Comparison of ENCODE assay signal across 8 mouse cellular contexts in the genomic region with DNA sequence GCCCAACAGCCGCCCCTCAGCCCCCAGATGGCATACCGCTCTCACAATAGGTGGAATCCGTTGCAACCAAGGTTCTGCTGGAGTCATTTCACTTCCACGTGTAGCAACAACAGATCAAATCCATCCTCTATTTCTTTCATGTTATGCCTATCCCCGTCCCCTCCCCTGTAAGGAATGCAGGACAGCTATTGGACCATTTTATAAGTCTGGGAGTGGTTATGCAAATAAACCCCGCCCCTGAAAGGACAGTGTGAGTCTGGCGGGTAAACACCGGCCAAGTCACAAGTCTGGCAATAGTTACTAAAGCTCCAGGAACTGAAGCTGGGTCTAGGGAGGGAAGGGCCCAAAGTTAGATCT. TPM values are rescaled to one million over a fixed set of nuclear protein-coding genes. Genes with fewer than 3 reads are reported as not detected.
DNase-seq lines count a peak whose midpoint lies in the region; ATAC-seq and TF ChIP-seq lines count a peak whose summit lies in the region.

A gene (minus strand): TSS at position 152 of the 357 bp plus-strand sequence.

- 18% methylated on average over 8 of the region's 8 CpGs for WGBS in heart, embryonic 14.5 days
- 13% methylated on average over 8 of the region's 8 CpGs for WGBS in kidney, postnatal 0 days
- 13% methylated on average over 8 of the region's 8 CpGs for WGBS in stomach, embryonic 16.5 days

- H3K9ac ChIP-seq in heart, embryonic 14.5 days (ENCODE audit: low read length), result no peak within 1 kb of the TSS
- no peak within 1 kb of the TSS for H3K9ac ChIP-seq in kidney, postnatal 0 days (ENCODE audit: low read depth, low read length)
- H3K9ac ChIP-seq in stomach, embryonic 16.5 days (ENCODE audit: low read length), result no peak within 1 kb of the TSS

- DNase-seq in 3T3-L1 (ENCODE audit: low read depth, low spot score) (peak; percentile 93), adipocyte (ENCODE audit: low spot score) (peak; percentile 89)
- DNase-seq in fat pad, adult 2 months (ENCODE audit: extremely low read depth, low read depth, low spot score), result peak; percentile 33
- peak; percentile 86 for DNase-seq in kidney, postnatal 0 days (ENCODE audit: low spot score)
- peak; percentile 65 for DNase-seq in lung, postnatal 36 days
- DNase-seq in frontal cortex, adult 2 months (ENCODE audit: extremely low spot score in 1 of 2, low spot score in 1 of 2), result no peak

- peak within 1 kb of the TSS; percentile 56 for H3K4me2 ChIP-seq in heart, embryonic 14.5 days (ENCODE audit: low read length)
- H3K4me2 ChIP-seq in kidney, postnatal 0 days (ENCODE audit: low read length), result peak within 1 kb of the TSS; percentile 36
- H3K4me2 ChIP-seq in stomach, embryonic 16.5 days (ENCODE audit: low read depth, low read length), result peak within 1 kb of the TSS; percentile 39

- peak within 1 kb of the TSS; percentile 20 to 27 for H3K4me3 ChIP-seq in heart, embryonic 14.5 days (ENCODE audit: control insufficient read depth in 1 of 2, insufficient read depth in 1 of 2, low read depth in 1 of 2, low read length in 2 of 2)
- H3K4me3 ChIP-seq in kidney, postnatal 0 days (replicated peaks; ENCODE audit: low read depth, low read length), result no peak within 1 kb of the TSS
- H3K4me3 ChIP-seq in stomach, embryonic 16.5 days (replicated peaks; ENCODE audit: low read length), result peak within 1 kb of the TSS; percentile 20

- H3K27me3 ChIP-seq in heart, embryonic 14.5 days (ENCODE audit: control insufficient read depth, insufficient read depth, low read length), result no peaks in the 10 kb centered on the region
- no peaks in the 10 kb centered on the region for H3K27me3 ChIP-seq in kidney, postnatal 0 days (ENCODE audit: insufficient read depth, low read length)
- no peaks in the 10 kb centered on the region for H3K27me3 ChIP-seq in stomach, embryonic 16.5 days (ENCODE audit: control insufficient read depth, insufficient read depth, low read length)

- H3K9me3 ChIP-seq in heart, embryonic 14.5 days (ENCODE audit: control insufficient read depth, low read length), result no peaks in the 10 kb centered on the region
- H3K9me3 ChIP-seq in kidney, postnatal 0 days (replicated peaks; ENCODE audit: low read length), result no peaks in the 10 kb centered on the region
- H3K9me3 ChIP-seq in stomach, embryonic 16.5 days (replicated peaks; ENCODE audit: control insufficient read depth, low read length), result no peaks in the 10 kb centered on the region

- no peaks in the 10 kb centered on the region for H3K36me3 ChIP-seq in heart, embryonic 14.5 days (ENCODE audit: control insufficient read depth, insufficient read depth, low read length)
- no peaks in the 10 kb centered on the region for H3K36me3 ChIP-seq in kidney, postnatal 0 days (ENCODE audit: insufficient read depth, low read length)
- H3K36me3 ChIP-seq in stomach, embryonic 16.5 days (ENCODE audit: control insufficient read depth, insufficient read depth, low read length), result no peaks in the 10 kb centered on the region

- H3K27ac ChIP-seq in heart, embryonic 14.5 days (replicated peaks in 1 of 2; ENCODE audit: control insufficient read depth in 1 of 2, insufficient read depth in 1 of 2, low read depth in 2 of 2, low read length in 2 of 2), result peak within 1 kb of the TSS; percentile 44 to 55; a peak in 2 of 4 replicates
- no peak within 1 kb of the TSS for H3K27ac ChIP-seq in kidney, postnatal 0 days
- H3K27ac ChIP-seq in stomach, embryonic 16.5 days (ENCODE audit: low read length), result peak within 1 kb of the TSS; percentile 25; the same call in 1 of the 2 replicates

- no peak for TF ChIP-seq CTCF in kidney, postnatal 0 days (IDR thresholded peaks at IDR 0.05; ENCODE audit: low read depth)

- ATAC-seq in heart, embryonic 14.5 days (ENCODE audit: insufficient number of reproducible peaks, insufficient read depth, low FRiP score, low read depth), result peak; percentile 83
- peak; percentile 99 for ATAC-seq in kidney, postnatal 0 days (replicated peaks; ENCODE audit: low FRiP score, low read depth)
- ATAC-seq in stomach, embryonic 16.5 days (ENCODE audit: insufficient read depth, low FRiP score), result peak; percentile 96

- H3K4me1 ChIP-seq in heart, embryonic 14.5 days (ENCODE audit: control insufficient read depth in 2 of 2, insufficient read depth in 2 of 2, low read length in 2 of 2), result no peaks in the 10 kb centered on the region
- no peaks in the 10 kb centered on the region for H3K4me1 ChIP-seq in kidney, postnatal 0 days (replicated peaks; ENCODE audit: insufficient read depth, low read length)
- 0 out of 2 replicates have a peak, but pooled peaks cover 3% of the 10 kb centered on the region for H3K4me1 ChIP-seq in stomach, embryonic 16.5 days (ENCODE audit: control insufficient read depth, insufficient read depth, low read length)

RNA-seq across cellular contexts. Expression of the gene that starts here (rescaled TPM):
- polyA plus RNA-seq in heart, embryonic 14.5 days (2014; fragmentation: Nextera tagmentation; extraction: Ambion mirVana), result 2.0 and 2.7 TPM in 2 replicates
- 0.68 and 1.1 TPM in 2 replicates for polyA plus RNA-seq in kidney, postnatal 0 days (2015; fragmentation: Nextera tagmentation; extraction: Ambion mirVana)
- polyA plus RNA-seq in stomach, embryonic 16.5 days (2015; fragmentation: Nextera tagmentation; extraction: Ambion mirVana), result 1.2 and 1.4 TPM in 2 replicates
- 0.08 and 0.12 TPM in 2 replicates for polyA plus RNA-seq in frontal cortex, adult 2 months (2012; rRNA removed)

Comparison
In these comparisons a context has a peak if more than half of its experiments do, and no peak if none do; other contexts are left out.
1. DNase-seq: peak in 3T3-L1 (single experiment), adipocyte (single experiment), fat pad, adult 2 months (single experiment), kidney, postnatal 0 days (single experiment) and lung, postnatal 36 days (single experiment); none in frontal cortex, adult 2 months (0 of 2).
2. Peak in every context shown above with its lines, with median percentiles within 50 percentile points of each other: ATAC-seq and H3K4me2 ChIP-seq.